Mouse (Mus musculus) MEL (cell line): ENCODE data around the gene Prr19. TPM values are rescaled to one million over a fixed set of nuclear protein-coding genes. Genes with fewer than 3 reads are reported as not detected.

Experiments used
- DNase-seq: peaks from one replicate; pipeline ENCODE4 v3.0.0; 2011; ENCODE audit warnings: low read depth, low spot score
- H3K27ac ChIP-seq: 2 replicates; pipeline ENCODE4 v1.5.1; 2012; ENCODE audit warnings: low read depth, mild to moderate bottlenecking, control low read depth, low read length, moderate library complexity; ENCODE audit not compliant: control insufficient read depth
- H3K27me3 ChIP-seq, 2 experiments: fragments of 150-350 bp in 1 of 2; sonication (generic) in 1 of 2; 2 replicates each; pipeline ENCODE4 v1.6.1; 2012; ENCODE audit warnings: low read length in 2 of 2, mild to moderate bottlenecking in 2 of 2, improper control_type of control experiment in 1 of 2, moderate library complexity in 1 of 2; ENCODE audit not compliant: insufficient read depth in 2 of 2, control insufficient read depth in 1 of 2
- H3K36me3 ChIP-seq, 2 experiments: 2 replicates each; pipeline ENCODE4 v1.6.1; 2012 to 2014; ENCODE audit warnings: low read length in 2 of 2, improper control_type of control experiment in 1 of 2, inconsistent platforms in 1 of 2, mild to moderate bottlenecking in 1 of 2; ENCODE audit not compliant: insufficient read depth in 2 of 2, control insufficient read depth in 1 of 2
- H3K4me1 ChIP-seq, 2 experiments: fragments of 150-350 bp in 1 of 2; sonication (generic) in 1 of 2; 2 replicates each; pipeline ENCODE4 v1.6.1; 2012; ENCODE audit warnings: low read length in 2 of 2, improper control_type of control experiment in 1 of 2, mild to moderate bottlenecking in 1 of 2; ENCODE audit not compliant: insufficient read depth in 2 of 2, control insufficient read depth in 1 of 2
- H3K4me3 ChIP-seq, 2 experiments: fragments of 150-350 bp in 1 of 2; sonication (generic) in 1 of 2; 2 replicates each; pipeline ENCODE4 v1.5.1; 2012; ENCODE audit warnings: low read depth in 2 of 2, low read length in 2 of 2, mild to moderate bottlenecking in 2 of 2, moderate library complexity in 2 of 2, control low read depth in 1 of 2, improper control_type of control experiment in 1 of 2; ENCODE audit not compliant: control insufficient read depth in 1 of 2, insufficient read depth in 1 of 2
- H3K79me2 ChIP-seq: 2 replicates; pipeline ENCODE4 v1.6.1; 2012; ENCODE audit warnings: mild to moderate bottlenecking, low read length, moderate library complexity; ENCODE audit not compliant: control insufficient read depth, poor library complexity, insufficient read depth
- H3K9ac ChIP-seq: 2 replicates; pipeline ENCODE4 v1.6.1; 2012; ENCODE audit warnings: low read depth, mild to moderate bottlenecking, control low read depth, low read length, moderate library complexity; ENCODE audit not compliant: control insufficient read depth, poor library complexity, severe bottlenecking
- H3K9me3 ChIP-seq: fragments of 150-350 bp; sonication (generic); replicated peaks from 2 replicates; pipeline ENCODE4 v1.6.1; 2012; ENCODE audit warnings: mild to moderate bottlenecking, low read length, improper control_type of control experiment, moderate library complexity; ENCODE audit not compliant: insufficient read depth
- CHD2 ChIP-seq: IDR thresholded peaks from 2 replicates; pipeline ENCODE4 v1.6.1; 2011; ENCODE audit warnings: low read length, improper control_type of control experiment
- E2F4 ChIP-seq: IDR thresholded peaks from 2 replicates; pipeline ENCODE4 v1.6.1; 2011; ENCODE audit warnings: low read depth, low read length, improper control_type of control experiment, borderline replicate concordance
- ELF1 ChIP-seq: IDR thresholded peaks from 2 replicates; pipeline ENCODE4 v1.6.1; 2014; ENCODE audit warnings: low read depth, mild to moderate bottlenecking, inconsistent platforms, low read length, improper control_type of control experiment, moderate library complexity
- EP300 ChIP-seq, 2 experiments: IDR thresholded peaks; 2 replicates each; pipeline ENCODE4 v1.6.1; 2011; ENCODE audit warnings: improper control_type of control experiment in 2 of 2, low read length in 2 of 2, low read depth in 1 of 2, mild to moderate bottlenecking in 1 of 2
- GABPA ChIP-seq: IDR thresholded peaks from 2 replicates; pipeline ENCODE4 v1.6.1; 2012; ENCODE audit warnings: low read depth, mild to moderate bottlenecking, inconsistent platforms, low read length, improper control_type of control experiment, moderate library complexity
- GATA1 ChIP-seq: IDR thresholded peaks from 2 replicates; pipeline ENCODE4 v1.6.1; 2011; ENCODE audit warnings: low read depth, low read length, improper control_type of control experiment
- KAT2A ChIP-seq: conservative IDR thresholded peaks from 2 replicates; pipeline ENCODE4 v1.6.1; 2012; ENCODE audit warnings: low read depth, low read length, improper control_type of control experiment, inconsistent platforms
- NRF1 ChIP-seq: IDR thresholded peaks from 2 replicates; pipeline ENCODE4 v1.6.1; 2014; ENCODE audit warnings: low read depth, mild to moderate bottlenecking, inconsistent platforms, low read length, improper control_type of control experiment, moderate library complexity; ENCODE audit not compliant: poor library complexity, insufficient read depth, severe bottlenecking
- POLR2A ChIP-seq, 2 experiments: IDR thresholded peaks; 2 replicates each; pipeline ENCODE4 v1.6.1; 2011 to 2012; ENCODE audit warnings: low read length in 2 of 2, mild to moderate bottlenecking in 2 of 2, control low read depth in 1 of 2, improper control_type of control experiment in 1 of 2, low read depth in 1 of 2, moderate library complexity in 1 of 2; ENCODE audit not compliant: control insufficient read depth in 1 of 2, insufficient read depth in 1 of 2, poor library complexity in 1 of 2
- POLR2AphosphoS2 ChIP-seq: IDR thresholded peaks from 2 replicates; pipeline ENCODE4 v1.6.1; 2011; ENCODE audit warnings: low read length, improper control_type of control experiment
- RAD21 ChIP-seq: IDR thresholded peaks from 2 replicates; pipeline ENCODE4 v1.6.1; 2011; ENCODE audit warnings: mild to moderate bottlenecking, low read depth, low read length, improper control_type of control experiment
- SMC3 ChIP-seq: IDR thresholded peaks from 2 replicates; pipeline ENCODE4 v1.6.1; 2011; ENCODE audit warnings: low read depth, low read length, improper control_type of control experiment
- USF1 ChIP-seq: IDR thresholded peaks from 2 replicates; pipeline ENCODE4 v1.6.1; 2014; ENCODE audit warnings: low read depth, mild to moderate bottlenecking, inconsistent platforms, low read length, improper control_type of control experiment, moderate library complexity
- ZKSCAN1 ChIP-seq: IDR thresholded peaks from 2 replicates; pipeline ENCODE4 v1.6.1; 2012; ENCODE audit warnings: low read depth, mild to moderate bottlenecking, inconsistent platforms, low read length, improper control_type of control experiment, moderate library complexity
- ZNF384 ChIP-seq: IDR thresholded peaks from 2 replicates; pipeline ENCODE4 v1.6.1; 2012; ENCODE audit warnings: low read depth, mild to moderate bottlenecking, inconsistent platforms, low read length, improper control_type of control experiment
- polyA plus RNA-seq, 2 experiments: library from polyadenylated mRNA; stranded (reverse) in 1 of 2; unstranded in 1 of 2; fragments of >175 nt in 1 of 2; fragments of >200 nt in 1 of 2; gene quantifications; 2 replicates each; pipeline versions ENCODE4 v1.2.1 to v1.2.4; 2012; ENCODE audit warnings: low replicate concordance in 2 of 2, low read depth in 1 of 2; ENCODE audit not compliant: insufficient read length in 2 of 2, insufficient read depth in 1 of 2, missing spikeins in 1 of 2
- total RNA-seq: library from RNA; depleted of rRNA; stranded (reverse); fragments of 300-350 nt; gene quantifications from 2 replicates; pipeline ENCODE4 v1.2.3, GENCODE M21; 2012

The Prr19 gene
- total and polyA plus RNA-seq, 3 experiments, result 0.11 TPM; not detected in 2

DNA sequence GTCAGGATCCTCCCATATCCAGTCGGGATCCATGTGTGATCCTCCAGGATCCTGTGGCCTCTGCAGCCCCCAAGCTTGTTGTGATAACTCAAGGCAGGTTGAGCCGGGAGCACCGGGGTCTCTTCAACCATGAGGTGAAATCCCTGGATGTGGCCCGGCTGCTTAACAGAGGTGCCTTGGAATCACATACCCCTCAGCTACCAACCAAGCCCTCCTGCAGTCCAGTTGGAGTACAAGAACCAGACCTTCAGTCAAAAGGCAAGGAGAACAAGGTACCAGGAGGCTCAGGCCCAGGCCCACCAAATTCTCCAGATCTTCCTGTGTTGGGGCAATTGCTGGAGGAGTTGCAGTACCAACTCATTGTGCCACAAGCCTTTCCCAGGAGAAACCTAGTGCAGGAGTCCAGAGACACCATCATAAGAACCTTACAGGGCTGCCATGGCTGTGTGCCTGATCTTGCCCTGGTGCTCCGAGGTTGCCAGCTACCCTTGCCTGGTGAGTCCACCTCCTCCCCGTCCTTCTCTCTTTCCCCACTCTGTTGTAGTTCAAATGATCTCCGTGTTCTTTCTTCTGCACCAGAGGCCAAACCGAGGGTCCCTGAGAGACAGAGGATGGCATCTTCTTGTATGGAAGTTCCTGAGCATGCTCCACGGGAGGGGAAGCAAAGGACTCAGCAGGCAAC, 1.9 kb downstream of the Prr19 start:
- H3K4me3 ChIP-seq, result no peak overlapping the region

DNA sequence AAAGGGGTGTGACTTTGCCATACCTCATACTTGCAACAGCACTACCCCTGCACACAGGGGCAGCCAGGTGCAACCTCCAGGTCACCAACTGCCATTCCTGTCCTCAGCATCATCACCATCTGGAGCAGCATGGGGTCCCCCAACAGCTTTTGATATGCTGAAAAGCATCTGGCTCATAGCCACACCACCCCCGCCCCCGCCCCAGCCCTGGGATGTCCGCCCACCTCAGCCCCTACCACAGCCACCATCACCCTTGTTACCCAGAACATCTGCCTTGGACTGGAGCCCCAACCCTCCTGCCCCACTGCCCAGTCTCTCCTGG, 2.4 kb downstream of the Prr19 start:
- H3K27ac ChIP-seq, result no peak overlapping the region
- H3K27me3 ChIP-seq, result peaks cover 1% of the 10 kb centered on the region in 2 experiments; a peak in 1 of 4 replicates
- peaks cover 0 to 2% of the 10 kb centered on the region in 2 experiments; a peak in 1 of 4 replicates for H3K4me1 ChIP-seq
- H3K79me2 ChIP-seq, result no peaks in the 10 kb centered on the region
- H3K36me3 ChIP-seq, result peaks cover 0 to 1% of the 10 kb centered on the region in 2 experiments; a peak in 1 of 4 replicates
- H3K9ac ChIP-seq, result no peak overlapping the region
- no peak for TF ChIP-seq ELF1
- TF ChIP-seq KAT2A, result no peak
- no peak for TF ChIP-seq CHD2
- no peak for TF ChIP-seq RAD21
- TF ChIP-seq POLR2AphosphoS2, result no peak
- no peak for TF ChIP-seq ZKSCAN1
- no peak for TF ChIP-seq GABPA
- TF ChIP-seq ZNF384, result no peak
- TF ChIP-seq E2F4, result no peak
- no peak for TF ChIP-seq GATA1
- no peak for TF ChIP-seq SMC3
- TF ChIP-seq EP300 (IDR thresholded peaks at IDR 0.05; ENCODE audit: low read depth in 1 of 2, low read length in 2 of 2), result no peak
- no peak for DNase-seq
- H3K4me3 ChIP-seq, result no peak overlapping the region
- no peaks in the 10 kb centered on the region for H3K9me3 ChIP-seq

More for the DNA sequence above, 1.9 kb downstream of the Prr19 start:
- no peak for TF ChIP-seq POLR2A (IDR thresholded peaks at IDR 0.05; ENCODE audit: control insufficient read depth in 1 of 2, insufficient read depth in 1 of 2, low read depth in 1 of 2, low read length in 2 of 2, poor library complexity in 1 of 2)
- no peak for TF ChIP-seq CHD2
- TF ChIP-seq SMC3, result no peak
- no peak for TF ChIP-seq USF1
- no peak for TF ChIP-seq NRF1
- no peak for TF ChIP-seq EP300 (IDR thresholded peaks at IDR 0.05; ENCODE audit: low read depth in 1 of 2, low read length in 2 of 2)
- TF ChIP-seq, all 39 proteins: peak for 0
- Histone ChIP-seq H3K4me1 (peaks cover 0 to 5% of the 10 kb centered on the region in 2 experiments; a peak in 1 of 4 replicates), H3K9me3 (no peaks in the 10 kb centered on the region), H3K27ac (no peak overlapping the region), H3K9ac (no peak overlapping the region), H3K36me3 (peaks cover 0 to 3% of the 10 kb centered on the region in 2 experiments; a peak in 1 of 4 replicates), H3K79me2 (no peaks in the 10 kb centered on the region), H3K27me3 (no peaks in the 10 kb centered on the region; a peak in 1 of 4 replicates)
- DNase-seq, result no peak
